Mouse (Mus musculus): ENCODE data around the gene Lrrfip2. TPM values are rescaled to one million over a fixed set of nuclear protein-coding genes. Genes with fewer than 3 reads are reported as not detected.

Gene Lrrfip2
- total RNA-seq, 1 experiment, result 33.0 TPM

DNA sequence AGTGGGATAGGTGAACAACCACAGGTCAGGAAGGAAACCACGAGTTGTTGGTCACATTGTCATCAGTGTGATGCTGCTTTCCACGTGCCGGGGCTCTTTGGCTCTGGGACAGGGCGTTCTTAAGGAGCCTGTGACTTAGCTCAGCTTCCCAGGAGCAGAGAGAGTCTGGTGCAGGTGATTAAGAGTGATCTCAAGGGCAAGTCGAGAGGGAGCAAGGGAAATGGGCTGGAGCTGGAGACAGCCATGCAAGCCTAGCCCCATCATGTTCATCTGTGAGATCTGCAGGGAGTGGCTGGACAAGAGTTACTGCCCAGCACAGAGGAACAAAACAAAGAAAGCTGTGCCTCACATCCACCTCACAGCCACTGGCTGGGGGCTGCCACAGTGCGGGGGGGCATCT is 19.8 kb upstream of the Lrrfip2 start:
- H3K4me1 ChIP-seq (ENCODE audit: control insufficient read depth in 2 of 2, insufficient read depth in 2 of 2, low read length in 2 of 2, poor library complexity in 1 of 2), result peaks cover 1 to 11% of the 10 kb centered on the region in 2 experiments; a peak in 1 of 4 replicates
- no peak for TF ChIP-seq HCFC1 (IDR thresholded peaks at IDR 0.05; ENCODE audit: borderline replicate concordance, insufficient read depth, low read length)
- TF ChIP-seq MAFK (IDR thresholded peaks at IDR 0.05; ENCODE audit: insufficient read depth, low read depth, low read length), result no peak
- no peak for DNase-seq (ENCODE audit: low read depth, low spot score)
- H3K4me3 ChIP-seq (ENCODE audit: insufficient read depth in 1 of 2, low read depth in 1 of 2, low read length in 2 of 2, poor library complexity in 1 of 2, severe bottlenecking in 1 of 2), result no peak overlapping the region
- H3K9me3 ChIP-seq (ENCODE audit: control insufficient read depth, insufficient read depth, low read depth, low read length), result no peaks in the 10 kb centered on the region
- H3K27ac ChIP-seq (ENCODE audit: insufficient read depth, low read depth, low read length, poor library complexity, severe bottlenecking), result no peak overlapping the region
- in situ Hi-C loops (cut with MboI; ENCODE audit: low sequenced_read_pairs in 2 of 2, unreplicated experiment in 2 of 2), result loop anchor here in 1 of 2 experiments (10.0 kb wide), 1 partner anchor 227 kb away; no protein-coding TSS in a partner anchor
- H3K36me3 ChIP-seq (ENCODE audit: control insufficient read depth, insufficient read depth, low read length, poor library complexity, severe bottlenecking), result no peaks in the 10 kb centered on the region
- H3K9ac ChIP-seq (ENCODE audit: insufficient read depth, low read depth, low read length, poor library complexity, severe bottlenecking), result no peak overlapping the region

DNA sequence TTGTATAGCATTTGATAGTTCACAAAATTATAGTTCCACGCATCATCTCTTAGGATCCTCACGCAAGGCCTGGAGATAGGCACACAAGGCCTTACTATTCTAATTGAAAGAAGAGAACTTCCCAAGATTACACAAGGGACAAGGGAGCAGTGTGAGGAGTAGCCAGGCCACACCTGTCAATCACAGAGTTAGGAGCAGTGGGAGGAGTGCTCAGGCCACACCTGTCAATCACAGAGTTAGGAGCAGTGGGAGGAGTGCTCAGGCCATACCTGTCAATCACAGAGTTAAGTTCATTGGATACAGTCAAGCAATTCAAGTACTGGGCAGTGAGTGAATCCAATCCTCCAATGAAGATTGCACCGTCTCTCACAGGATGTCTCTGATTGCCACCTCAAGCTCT is 17.0 kb upstream of the Lrrfip2 start:
- peaks cover 1 to 11% of the 10 kb centered on the region in 2 experiments; a peak in 1 of 4 replicates for H3K4me1 ChIP-seq (ENCODE audit: control insufficient read depth in 2 of 2, insufficient read depth in 2 of 2, low read length in 2 of 2, poor library complexity in 1 of 2)
- no peak for DNase-seq (ENCODE audit: low read depth, low spot score)
- TF ChIP-seq HCFC1 (IDR thresholded peaks at IDR 0.05; ENCODE audit: borderline replicate concordance, insufficient read depth, low read length) (no peak), CHD2 (IDR thresholded peaks at IDR 0.05; ENCODE audit: low read depth, low read length) (no peak), ZNF384 (IDR thresholded peaks at IDR 0.05; ENCODE audit: low read depth, low read length) (no peak), MAFK (IDR thresholded peaks at IDR 0.05; ENCODE audit: insufficient read depth, low read depth, low read length) (no peak), ZC3H11A (IDR thresholded peaks at IDR 0.05; ENCODE audit: borderline replicate concordance, low read depth, low read length) (no peak)
- in situ Hi-C loops (cut with MboI; ENCODE audit: low sequenced_read_pairs in 2 of 2, unreplicated experiment in 2 of 2), result no loop called here
- no peak overlapping the region for H3K9ac ChIP-seq (ENCODE audit: insufficient read depth, low read depth, low read length, poor library complexity, severe bottlenecking)
- no peaks in the 10 kb centered on the region for H3K36me3 ChIP-seq (ENCODE audit: control insufficient read depth, insufficient read depth, low read length, poor library complexity, severe bottlenecking)
- H3K9me3 ChIP-seq (ENCODE audit: control insufficient read depth, insufficient read depth, low read depth, low read length), result no peaks in the 10 kb centered on the region
- no peak overlapping the region for H3K4me3 ChIP-seq (ENCODE audit: insufficient read depth in 1 of 2, low read depth in 1 of 2, low read length in 2 of 2, poor library complexity in 1 of 2, severe bottlenecking in 1 of 2)
- no peak overlapping the region for H3K27ac ChIP-seq (ENCODE audit: insufficient read depth, low read depth, low read length, poor library complexity, severe bottlenecking)

GRCm38 (mm10) chr9:111103293-111103692 is 14.1 kb upstream of the Lrrfip2 start:
- Histone ChIP-seq H3K36me3 (ENCODE audit: control insufficient read depth, insufficient read depth, low read length, poor library complexity, severe bottlenecking) (no peaks in the 10 kb centered on the region), H3K4me3 (ENCODE audit: insufficient read depth in 1 of 2, low read depth in 1 of 2, low read length in 2 of 2, poor library complexity in 1 of 2, severe bottlenecking in 1 of 2) (no peak overlapping the region), H3K9ac (ENCODE audit: insufficient read depth, low read depth, low read length, poor library complexity, severe bottlenecking) (no peak overlapping the region), H3K4me1 (ENCODE audit: control insufficient read depth in 2 of 2, insufficient read depth in 2 of 2, low read length in 2 of 2, poor library complexity in 1 of 2) (peaks cover 0 to 2% of the 10 kb centered on the region in 2 experiments; a peak in 1 of 4 replicates), H3K27ac (ENCODE audit: insufficient read depth, low read depth, low read length, poor library complexity, severe bottlenecking) (no peak overlapping the region), H3K9me3 (ENCODE audit: control insufficient read depth, insufficient read depth, low read depth, low read length) (no peaks in the 10 kb centered on the region)
- in situ Hi-C loops (cut with MboI; ENCODE audit: low sequenced_read_pairs in 2 of 2, unreplicated experiment in 2 of 2), result no loop called here
- TF ChIP-seq ZNF384 (IDR thresholded peaks at IDR 0.05; ENCODE audit: low read depth, low read length), result no peak
- TF ChIP-seq HCFC1 (IDR thresholded peaks at IDR 0.05; ENCODE audit: borderline replicate concordance, insufficient read depth, low read length), result no peak
- no peak for TF ChIP-seq MAFK (IDR thresholded peaks at IDR 0.05; ENCODE audit: insufficient read depth, low read depth, low read length)
- TF ChIP-seq ZC3H11A (IDR thresholded peaks at IDR 0.05; ENCODE audit: borderline replicate concordance, low read depth, low read length), result no peak
- TF ChIP-seq CHD2 (IDR thresholded peaks at IDR 0.05; ENCODE audit: low read depth, low read length), result no peak
- no peak for DNase-seq (ENCODE audit: low read depth, low spot score)

- no peaks in the 10 kb centered on the region for H3K36me3 ChIP-seq (ENCODE audit: control insufficient read depth, insufficient read depth, low read length, poor library complexity, severe bottlenecking)
- H3K4me1 ChIP-seq (ENCODE audit: control insufficient read depth in 2 of 2, insufficient read depth in 2 of 2, low read length in 2 of 2, poor library complexity in 1 of 2), result peaks cover 0 to 2% of the 10 kb centered on the region in 2 experiments; a peak in 1 of 4 replicates
- H3K4me3 ChIP-seq (ENCODE audit: insufficient read depth in 1 of 2, low read depth in 1 of 2, low read length in 2 of 2, poor library complexity in 1 of 2, severe bottlenecking in 1 of 2), result no peak overlapping the region
- in situ Hi-C loops (cut with MboI; ENCODE audit: low sequenced_read_pairs in 2 of 2, unreplicated experiment in 2 of 2), result no loop called here
- TF ChIP-seq CHD2 (IDR thresholded peaks at IDR 0.05; ENCODE audit: low read depth, low read length) (no peak), HCFC1 (IDR thresholded peaks at IDR 0.05; ENCODE audit: borderline replicate concordance, insufficient read depth, low read length) (no peak), ZC3H11A (IDR thresholded peaks at IDR 0.05; ENCODE audit: borderline replicate concordance, low read depth, low read length) (no peak), ZNF384 (IDR thresholded peaks at IDR 0.05; ENCODE audit: low read depth, low read length) (no peak), MAFK (IDR thresholded peaks at IDR 0.05; ENCODE audit: insufficient read depth, low read depth, low read length) (no peak)
- no peaks in the 10 kb centered on the region for H3K9me3 ChIP-seq (ENCODE audit: control insufficient read depth, insufficient read depth, low read depth, low read length)
- DNase-seq (ENCODE audit: low read depth, low spot score), result no peak
- no peak overlapping the region for H3K9ac ChIP-seq (ENCODE audit: insufficient read depth, low read depth, low read length, poor library complexity, severe bottlenecking)
- H3K27ac ChIP-seq (ENCODE audit: insufficient read depth, low read depth, low read length, poor library complexity, severe bottlenecking), result no peak overlapping the region
These were observed 13.5 kb upstream of the Lrrfip2 start for GRCm38 (mm10) chr9:111103893-111104292.

- Histone ChIP-seq H3K9ac (ENCODE audit: insufficient read depth, low read depth, low read length, poor library complexity, severe bottlenecking) (no peak overlapping the region), H3K36me3 (ENCODE audit: control insufficient read depth, insufficient read depth, low read length, poor library complexity, severe bottlenecking) (no peaks in the 10 kb centered on the region), H3K9me3 (ENCODE audit: control insufficient read depth, insufficient read depth, low read depth, low read length) (no peaks in the 10 kb centered on the region), H3K27ac (ENCODE audit: insufficient read depth, low read depth, low read length, poor library complexity, severe bottlenecking) (no peak overlapping the region), H3K4me1 (ENCODE audit: control insufficient read depth in 2 of 2, insufficient read depth in 2 of 2, low read length in 2 of 2, poor library complexity in 1 of 2) (no peaks in the 10 kb centered on the region), H3K4me3 (ENCODE audit: insufficient read depth in 1 of 2, low read depth in 1 of 2, low read length in 2 of 2, poor library complexity in 1 of 2, severe bottlenecking in 1 of 2) (no peak overlapping the region)
- DNase-seq (ENCODE audit: low read depth, low spot score), result no peak
- in situ Hi-C loops (cut with MboI; ENCODE audit: low sequenced_read_pairs in 2 of 2, unreplicated experiment in 2 of 2), result no loop called here
- no peak for TF ChIP-seq ZNF384 (IDR thresholded peaks at IDR 0.05; ENCODE audit: low read depth, low read length)
- no peak for TF ChIP-seq ZC3H11A (IDR thresholded peaks at IDR 0.05; ENCODE audit: borderline replicate concordance, low read depth, low read length)
- TF ChIP-seq CHD2 (IDR thresholded peaks at IDR 0.05; ENCODE audit: low read depth, low read length), result no peak
- TF ChIP-seq MAFK (IDR thresholded peaks at IDR 0.05; ENCODE audit: insufficient read depth, low read depth, low read length), result no peak
- TF ChIP-seq HCFC1 (IDR thresholded peaks at IDR 0.05; ENCODE audit: borderline replicate concordance, insufficient read depth, low read length), result no peak
These were observed 9.5 kb upstream of the Lrrfip2 start for GRCm38 (mm10) chr9:111107863-111108262.
